Mouse (Mus musculus): Measurements from ENCODE around the gene Snx3. TPM values are rescaled to one million over a fixed set of nuclear protein-coding genes. Genes with fewer than 3 reads are reported as not detected.

Gene Snx3
- polyA plus RNA-seq (2014; fragmentation: Illumina TruSeq; extraction: RNeasy Lipid Tissue Mini Kit (QIAGEN cat#74804); ENCODE audit: low read depth, low replicate concordance) = 249 TPM

DNA sequence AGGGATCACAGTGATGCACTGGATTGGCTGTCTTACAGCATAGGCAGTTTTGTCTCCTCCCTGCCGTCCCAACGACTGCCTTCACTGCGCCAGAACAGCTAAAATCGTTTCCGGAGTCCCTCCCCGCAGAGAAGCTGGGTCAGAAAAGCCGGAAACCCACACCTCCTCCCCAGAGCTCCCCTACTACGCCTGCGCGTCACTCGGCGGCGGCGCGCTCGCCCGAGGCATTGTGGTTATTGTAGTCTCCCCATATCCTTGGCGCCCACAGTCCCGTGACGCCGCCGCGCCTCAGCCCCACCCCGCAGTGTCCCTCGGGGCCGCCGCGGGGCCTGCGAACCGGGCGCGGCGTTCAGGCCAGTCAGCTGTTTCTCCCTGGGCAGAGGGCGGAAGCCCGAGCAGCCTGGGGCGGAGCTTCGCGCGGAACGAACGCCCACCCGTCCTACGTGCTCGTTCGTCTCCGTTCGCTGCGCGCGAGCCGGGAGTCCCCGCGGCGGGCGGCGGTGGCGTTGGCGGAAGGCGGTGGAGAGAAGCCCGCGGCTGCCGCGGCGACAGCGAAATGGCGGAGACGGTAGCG lies at the start of gene Snx3:
Snx3 (plus strand) TSS at position 256 of the 574 bp plus-strand sequence.

GRCm38 (mm10) chr10:42478341-42478720 lies 23.5 kb upstream of the Snx3 start, which contains the start of gene Afg1l:
Gene Afg1l, minus strand, starts transcription at chr10:42478565.

DNA sequence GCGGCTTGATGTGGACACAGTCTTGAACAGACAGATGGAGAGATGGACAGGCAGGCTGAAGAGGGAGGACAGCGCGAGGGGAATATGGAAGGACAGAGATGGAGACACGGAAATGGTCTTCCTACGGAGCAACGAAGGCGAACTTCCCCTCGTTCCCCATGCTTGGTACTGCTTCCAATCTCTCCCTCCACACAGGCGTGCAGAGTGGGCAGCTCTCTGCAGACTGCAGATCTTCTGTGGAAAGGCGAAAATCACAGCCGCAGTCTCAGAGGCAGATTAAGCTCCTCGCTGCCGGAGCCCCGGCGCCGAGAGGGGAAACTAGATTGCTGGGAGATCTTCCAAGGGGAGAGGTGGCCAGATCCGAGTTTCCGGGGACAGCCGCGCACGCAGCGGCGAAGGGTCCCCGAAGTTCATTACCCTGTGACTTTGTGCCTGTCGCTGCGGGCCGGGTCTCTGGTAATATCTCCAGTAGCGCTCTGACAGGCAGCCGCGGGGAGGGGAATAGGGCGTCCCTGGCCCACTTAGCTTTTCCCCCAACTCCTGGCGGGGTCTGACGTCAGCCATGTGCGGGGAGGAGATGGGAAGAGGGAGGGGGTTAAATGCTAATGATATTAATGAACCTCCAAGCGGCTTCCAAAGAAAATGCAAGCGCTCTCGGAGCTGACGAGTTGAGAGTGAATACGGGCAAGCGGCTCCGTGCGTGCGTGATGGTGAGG lies 81.5 kb downstream of the Snx3 start, which contains the start of the genes Nr2e1 and Ostm1:
Nr2e1 (minus strand) TSS at position 476 of the 716 bp plus-strand sequence.
Ostm1 (plus strand) TSS at position 666 of the 716 bp plus-strand sequence.

Other genes with a start within 250 kb of the Snx3 start
- gene Foxo3, start 225.3 kb upstream of the Snx3 start, polyA plus RNA-seq (2014; fragmentation: Illumina TruSeq; extraction: RNeasy Lipid Tissue Mini Kit (QIAGEN cat#74804); ENCODE audit: low read depth, low replicate concordance) = 26.0 TPM
- 20.2 TPM for gene Afg1l, start 23.5 kb upstream of the Snx3 start, polyA plus RNA-seq (2014; fragmentation: Illumina TruSeq; extraction: RNeasy Lipid Tissue Mini Kit (QIAGEN cat#74804); ENCODE audit: low read depth, low replicate concordance)
- not detected for gene Nr2e1, start 81.6 kb downstream of the Snx3 start, polyA plus RNA-seq (2014; fragmentation: Illumina TruSeq; extraction: RNeasy Lipid Tissue Mini Kit (QIAGEN cat#74804); ENCODE audit: low read depth, low replicate concordance)
- 95.2 TPM for gene Ostm1, start 81.8 kb downstream of the Snx3 start, polyA plus RNA-seq (2014; fragmentation: Illumina TruSeq; extraction: RNeasy Lipid Tissue Mini Kit (QIAGEN cat#74804); ENCODE audit: low read depth, low replicate concordance)

Data from adrenal gland, adult 10 weeks (tissue).